Mouse (Mus musculus): ENCODE measurements at regions not wholly inside any gene's neighbourhood (a gene's known extent, or its start where the extent isn't known, plus 50 kb on each side); places are given as distances from the start of the nearest gene placed in this dataset.

DNA sequence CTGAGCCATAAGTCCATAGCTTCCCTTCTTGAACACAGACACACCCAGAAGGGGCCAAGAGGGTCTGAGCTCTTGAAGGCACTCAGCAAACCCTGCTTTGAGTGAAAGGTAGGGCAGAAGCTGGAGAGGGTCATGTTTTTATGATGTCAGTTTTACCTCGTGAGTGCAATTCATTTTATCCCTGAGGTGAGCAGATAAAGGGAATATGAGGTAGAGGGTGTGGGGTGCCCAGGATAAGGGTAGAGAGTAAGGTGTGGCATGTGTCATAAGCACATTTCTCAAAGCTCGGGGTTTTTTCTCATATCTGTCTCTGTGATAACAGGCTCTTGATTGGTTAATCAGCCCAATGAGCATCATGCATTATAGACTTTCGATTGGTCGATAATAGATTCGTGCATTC lies 520.3 kb downstream of the Med13l start:
- H3K9me3 ChIP-seq (ENCODE audit: control insufficient read depth, low read length) = peaks cover 10% of the 10 kb centered on the region; the same call in 1 of the 2 replicates
- no peak for TF ChIP-seq GATA1 (IDR thresholded peaks at IDR 0.05; ENCODE audit: low read length)
- no peak for TF ChIP-seq TAL1 (IDR thresholded peaks at IDR 0.05; ENCODE audit: low read length)

DNA sequence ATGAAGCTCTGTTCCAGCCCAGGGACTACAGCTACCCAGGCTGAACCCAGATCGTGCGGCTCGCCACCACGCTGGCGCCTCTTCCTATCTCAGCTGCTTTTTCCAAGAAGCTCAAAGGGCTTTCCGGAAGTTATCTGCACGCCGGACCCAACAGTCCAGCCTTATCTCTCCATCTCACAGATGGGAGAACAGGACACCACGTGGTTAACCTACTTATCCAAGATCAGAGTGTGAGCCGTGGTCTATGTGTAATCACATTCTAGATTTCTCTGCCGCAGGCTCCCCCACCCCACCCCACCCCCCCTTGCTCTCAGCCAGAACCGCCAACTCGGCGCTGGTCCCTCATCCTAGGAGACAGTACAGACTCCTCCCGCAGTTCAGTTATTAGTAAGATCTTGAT lies 522.4 kb downstream of the Med13l start:
- H3K4me1 ChIP-seq (ENCODE audit: control insufficient read depth) = no peaks in the 10 kb centered on the region
- H3K9me3 ChIP-seq (ENCODE audit: control insufficient read depth, low read length) = 0 out of 2 replicates have a peak, but pooled peaks cover 5% of the 10 kb centered on the region
- no peak overlapping the region for H3K4me3 ChIP-seq (replicated peaks)
- peaks cover 27% of the 10 kb centered on the region for H3K27me3 ChIP-seq (ENCODE audit: control insufficient read depth)
- no peaks in the 10 kb centered on the region for H3K36me3 ChIP-seq (ENCODE audit: control insufficient read depth)
- no peak for TF ChIP-seq GATA1 (IDR thresholded peaks at IDR 0.05; ENCODE audit: low read length)
- no peak for TF ChIP-seq TAL1 (IDR thresholded peaks at IDR 0.05; ENCODE audit: low read length)

More for the DNA sequence above, 520.3 kb downstream of the Med13l start:
- no peak overlapping the region for H3K4me3 ChIP-seq (replicated peaks)
- no peaks in the 10 kb centered on the region for H3K4me1 ChIP-seq (ENCODE audit: control insufficient read depth)
- H3K36me3 ChIP-seq (ENCODE audit: control insufficient read depth) = no peaks in the 10 kb centered on the region
- peaks cover 8% of the 10 kb centered on the region for H3K27me3 ChIP-seq (ENCODE audit: control insufficient read depth)

- TF ChIP-seq GATA1 (IDR thresholded peaks at IDR 0.05; ENCODE audit: low read length) (no peak), TAL1 (IDR thresholded peaks at IDR 0.05; ENCODE audit: low read length) (no peak)
- Histone ChIP-seq H3K27me3 (ENCODE audit: control insufficient read depth) (no peaks in the 10 kb centered on the region; the same call in 1 of the 2 replicates), H3K4me3 (replicated peaks) (no peak overlapping the region), H3K36me3 (ENCODE audit: control insufficient read depth) (no peaks in the 10 kb centered on the region), H3K4me1 (ENCODE audit: control insufficient read depth) (no peaks in the 10 kb centered on the region), H3K9me3 (ENCODE audit: control insufficient read depth, low read length) (no peaks in the 10 kb centered on the region; the same call in 1 of the 2 replicates)
These were observed 537.2 kb downstream of the Med13l start for GRCm38 (mm10) chr5:119097576-119098193.

DNA sequence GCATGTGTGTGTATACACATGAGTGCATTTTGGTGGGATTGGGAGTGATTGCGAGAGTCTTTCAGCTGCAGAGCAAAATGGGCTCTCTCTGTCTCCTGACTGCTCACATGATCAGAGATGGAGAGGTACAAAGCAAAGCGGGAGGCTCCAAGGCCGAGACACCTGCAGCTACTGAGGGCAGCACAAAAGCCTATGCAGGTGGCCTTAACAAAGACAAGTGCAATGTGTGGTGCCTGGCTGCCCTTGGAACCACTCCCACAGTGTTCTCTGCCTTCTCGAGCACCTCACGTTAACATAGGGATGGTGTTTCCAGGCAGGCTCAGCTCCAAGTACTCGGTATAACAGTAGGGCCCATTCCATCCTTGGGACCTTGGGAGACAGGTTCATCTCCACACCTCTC lies 539.3 kb downstream of the Med13l start:
- no peaks in the 10 kb centered on the region for H3K36me3 ChIP-seq (ENCODE audit: control insufficient read depth)
- H3K9me3 ChIP-seq (ENCODE audit: control insufficient read depth, low read length) = no peaks in the 10 kb centered on the region; the same call in 1 of the 2 replicates
- no peak overlapping the region for H3K4me3 ChIP-seq (replicated peaks)
- H3K27me3 ChIP-seq (ENCODE audit: control insufficient read depth) = no peaks in the 10 kb centered on the region; the same call in 1 of the 2 replicates
- TF ChIP-seq TAL1 (IDR thresholded peaks at IDR 0.05; ENCODE audit: low read length) = no peak
- no peak for TF ChIP-seq GATA1 (IDR thresholded peaks at IDR 0.05; ENCODE audit: low read length)
- H3K4me1 ChIP-seq (ENCODE audit: control insufficient read depth) = no peaks in the 10 kb centered on the region

DNA sequence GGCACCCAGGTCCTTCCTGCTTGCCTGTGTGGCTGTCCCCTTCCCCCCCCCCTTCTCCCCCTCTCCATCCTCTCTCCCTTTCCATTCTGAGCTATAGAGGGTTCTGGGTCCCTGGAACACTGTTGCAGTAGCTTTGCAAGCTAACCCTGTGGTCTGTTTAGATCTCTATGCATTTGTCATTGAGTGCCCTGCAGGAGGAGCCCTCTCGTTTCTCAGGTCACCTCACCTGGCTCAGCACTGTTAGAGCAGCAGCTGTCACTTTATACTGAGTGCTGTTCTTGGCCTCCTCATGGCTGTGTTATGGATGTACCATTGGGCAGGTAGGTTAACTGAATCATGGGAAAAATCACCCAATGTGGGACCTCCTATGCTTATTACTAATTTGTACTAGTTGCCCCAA lies 543.0 kb downstream of the Med13l start:
- TF ChIP-seq GATA1 (IDR thresholded peaks at IDR 0.05; ENCODE audit: low read length) (no peak), TAL1 (IDR thresholded peaks at IDR 0.05; ENCODE audit: low read length) (no peak)
- peaks cover 2% of the 10 kb centered on the region; the same call in 1 of the 2 replicates for H3K9me3 ChIP-seq (ENCODE audit: control insufficient read depth, low read length)
- no peaks in the 10 kb centered on the region for H3K4me1 ChIP-seq (ENCODE audit: control insufficient read depth)
- H3K36me3 ChIP-seq (ENCODE audit: control insufficient read depth) = no peaks in the 10 kb centered on the region
- no peaks in the 10 kb centered on the region for H3K27me3 ChIP-seq (ENCODE audit: control insufficient read depth)
- no peak overlapping the region for H3K4me3 ChIP-seq (replicated peaks)

GRCm38 (mm10) chr5:119107898-119108297 lies 547.4 kb downstream of the Med13l start:
- Histone ChIP-seq H3K4me3 (replicated peaks) (no peak overlapping the region), H3K4me1 (ENCODE audit: control insufficient read depth) (no peaks in the 10 kb centered on the region), H3K27me3 (ENCODE audit: control insufficient read depth) (no peaks in the 10 kb centered on the region), H3K36me3 (ENCODE audit: control insufficient read depth) (no peaks in the 10 kb centered on the region), H3K9me3 (ENCODE audit: control insufficient read depth, low read length) (peaks cover 5% of the 10 kb centered on the region)
- no peak for TF ChIP-seq GATA1 (IDR thresholded peaks at IDR 0.05; ENCODE audit: low read length)
- no peak for TF ChIP-seq TAL1 (IDR thresholded peaks at IDR 0.05; ENCODE audit: low read length)

GRCm38 (mm10) chr5:119109501-119109900 lies 549.0 kb downstream of the Med13l start:
- H3K36me3 ChIP-seq (ENCODE audit: control insufficient read depth) = no peaks in the 10 kb centered on the region

GRCm38 (mm10) chr5:119114074-119114473 lies 553.6 kb downstream of the Med13l start:
- Histone ChIP-seq H3K9me3 (ENCODE audit: control insufficient read depth, low read length) (peaks cover 21% of the 10 kb centered on the region), H3K36me3 (ENCODE audit: control insufficient read depth) (no peaks in the 10 kb centered on the region), H3K4me3 (replicated peaks) (no peak overlapping the region), H3K27me3 (ENCODE audit: control insufficient read depth) (no peaks in the 10 kb centered on the region), H3K4me1 (ENCODE audit: control insufficient read depth) (no peaks in the 10 kb centered on the region)
- TF ChIP-seq GATA1 (IDR thresholded peaks at IDR 0.05; ENCODE audit: low read length) (no peak), TAL1 (IDR thresholded peaks at IDR 0.05; ENCODE audit: low read length) (no peak)

More at GRCm38 (mm10) chr5:119109501-119109900, 549.0 kb downstream of the Med13l start:
- no peaks in the 10 kb centered on the region for H3K27me3 ChIP-seq (ENCODE audit: control insufficient read depth)
- no peak overlapping the region for H3K4me3 ChIP-seq (replicated peaks)
- H3K4me1 ChIP-seq (ENCODE audit: control insufficient read depth) = no peaks in the 10 kb centered on the region
- H3K9me3 ChIP-seq (ENCODE audit: control insufficient read depth, low read length) = peaks cover 8% of the 10 kb centered on the region
- TF ChIP-seq GATA1 (IDR thresholded peaks at IDR 0.05; ENCODE audit: low read length) = no peak
- no peak for TF ChIP-seq TAL1 (IDR thresholded peaks at IDR 0.05; ENCODE audit: low read length)

- Histone ChIP-seq H3K9me3 (ENCODE audit: control insufficient read depth, low read length) (peaks cover 19% of the 10 kb centered on the region), H3K4me1 (ENCODE audit: control insufficient read depth) (no peaks in the 10 kb centered on the region), H3K4me3 (replicated peaks) (no peak overlapping the region), H3K36me3 (ENCODE audit: control insufficient read depth) (no peaks in the 10 kb centered on the region), H3K27me3 (ENCODE audit: control insufficient read depth) (no peaks in the 10 kb centered on the region)
- TF ChIP-seq TAL1 (IDR thresholded peaks at IDR 0.05; ENCODE audit: low read length) (no peak), GATA1 (IDR thresholded peaks at IDR 0.05; ENCODE audit: low read length) (no peak)
These were observed 544.7 kb upstream of the Tbx3 start for GRCm38 (mm10) chr5:119125745-119126144.
